Mouse (Mus musculus) liver, postnatal 0 days (tissue): ENCODE measurements around the gene Cmtm8.

Experiments used
- CTCF ChIP-seq: sonication (generic); IDR thresholded peaks from 2 replicates; pipeline ENCODE4 v1.5.1; 2016; ENCODE audit warnings: antibody characterized with exemption, low read depth
- EP300 ChIP-seq: IDR thresholded peaks from 2 replicates; pipeline ENCODE4 v1.6.1; 2016; ENCODE audit warnings: antibody characterized with exemption, low read depth, mild to moderate bottlenecking

DNA sequence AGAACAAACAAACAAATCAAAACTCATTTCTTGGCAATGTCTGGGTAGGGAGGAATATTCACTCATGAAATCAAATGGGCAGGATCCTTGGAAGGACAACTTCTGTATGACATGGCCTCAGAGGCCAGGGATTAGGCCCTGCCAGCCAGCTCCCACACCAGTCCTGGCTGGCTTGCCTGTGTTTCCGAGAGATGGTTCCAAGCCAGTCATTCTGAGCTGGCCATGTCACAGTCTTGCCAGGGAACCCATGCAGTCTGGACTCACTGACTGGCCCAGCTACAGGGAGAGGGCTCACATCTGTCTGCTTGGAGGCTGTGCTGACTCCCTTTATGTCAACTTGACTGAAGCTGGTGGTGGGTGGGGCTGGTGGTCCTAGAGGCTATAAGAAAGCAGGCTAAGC is 41.8 kb downstream of the Cmtm8 start:
- TF ChIP-seq CTCF (no peak), EP300 (no peak)
